8 mouse cellular contexts compared by ENCODE assay signal in the genomic region with DNA sequence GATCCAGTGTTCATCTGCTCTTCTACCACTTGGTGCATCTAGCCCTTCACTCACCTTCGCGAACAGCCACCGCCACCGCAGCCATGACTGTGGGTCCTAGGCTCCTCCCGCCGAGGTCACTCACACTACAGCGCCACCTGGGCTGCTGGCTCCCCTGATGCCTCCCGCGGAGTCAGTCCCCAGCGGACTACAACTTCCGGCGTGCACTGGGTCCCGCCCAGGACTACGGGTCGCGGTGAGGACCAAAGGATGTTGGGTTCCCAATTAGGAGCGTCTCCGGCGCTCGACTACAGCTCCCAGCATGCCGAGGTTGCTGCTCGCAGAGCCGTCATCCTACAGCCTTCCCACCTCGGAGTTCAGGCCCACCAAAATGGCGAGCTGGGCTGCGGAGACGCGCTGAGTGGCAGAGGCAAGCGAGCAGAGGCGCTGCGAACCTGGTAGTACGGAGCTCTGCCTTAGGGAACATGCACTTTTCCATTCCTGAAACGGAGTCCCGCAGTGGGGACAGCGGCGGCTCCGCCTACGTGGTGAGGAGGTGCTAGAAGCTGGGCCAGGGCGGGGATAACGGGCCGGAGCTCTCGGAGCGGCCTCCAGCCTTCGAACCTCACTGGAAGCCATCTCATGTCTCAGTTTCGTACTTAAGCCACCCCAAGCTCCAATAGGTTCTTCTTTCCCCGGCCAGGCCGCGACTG. TPM values are rescaled to one million over a fixed set of nuclear protein-coding genes. Genes with fewer than 3 reads are reported as not detected.
A peak's percentile ranks its signal among the peaks of the same experiment; 100 is the strongest.
DNase-seq lines count a peak whose midpoint lies in the region; ATAC-seq lines count a peak whose summit lies in the region.

A gene (plus strand): TSS at position 289 of the 692 bp plus-strand sequence.
A gene (minus strand): TSS at position 492 of the 692 bp plus-strand sequence.

- H3K9ac ChIP-seq in hindbrain, embryonic 12.5 days = peak within 1 kb of the TSS; percentile 85

- H3K4me1 ChIP-seq in hindbrain, embryonic 12.5 days = peaks cover 22% of the 10 kb centered on the region

- H3K27me3 ChIP-seq in hindbrain, embryonic 12.5 days = no peaks in the 10 kb centered on the region

- peaks cover 65% of the 10 kb centered on the region for H3K36me3 ChIP-seq in hindbrain, embryonic 12.5 days

- H3K4me2 ChIP-seq in hindbrain, embryonic 12.5 days (replicated peaks) = peak within 1 kb of the TSS; percentile 87

- DNase-seq in NIH3T3 (ENCODE audit: low read depth) = peak; percentile 98
- peak; percentile 99 for DNase-seq in cerebellum, postnatal 10 days
- peak; percentile 98 to 99 for DNase-seq in frontal cortex, postnatal 10 days (ENCODE audit: low spot score in 2 of 2)
- DNase-seq in layer of hippocampus, postnatal 14 days (ENCODE audit: low spot score in 2 of 2) = peak; percentile 98 to 100
- DNase-seq in lung, postnatal 14 days = peak; percentile 99
- peak; percentile 98 for DNase-seq in retina, adult 2 months (ENCODE audit: low read depth, low spot score)
- peak; percentile 100 for DNase-seq in thymus, postnatal 36 days

- ATAC-seq in hindbrain, embryonic 12.5 days (ENCODE audit: low FRiP score) = peak; percentile 95

- peak within 1 kb of the TSS; percentile 83 for H3K27ac ChIP-seq in hindbrain, embryonic 12.5 days

- H3K4me3 ChIP-seq in hindbrain, embryonic 12.5 days = peak within 1 kb of the TSS; percentile 80

- under 1% methylated on average over 48 of the region's 48 CpGs for WGBS in hindbrain, embryonic 12.5 days

- H3K9me3 ChIP-seq in hindbrain, embryonic 12.5 days (replicated peaks) = no peaks in the 10 kb centered on the region

RNA-seq across cellular contexts. Expression of the first gene that starts in this region (rescaled TPM):
- 140 and 145 TPM in 2 replicates for polyA plus RNA-seq in hindbrain, embryonic 12.5 days (2016; fragmentation: Nextera tagmentation; extraction: Ambion mirVana)
- 10 to 100 TPM; 79.5 to 80.3 TPM for total RNA-seq in layer of hippocampus, postnatal 14 days (2021)

RNA-seq across cellular contexts. Expression of the second gene that starts in this region (rescaled TPM):
- 63.0 and 64.4 TPM in 2 replicates for polyA plus RNA-seq in hindbrain, embryonic 12.5 days (2016; fragmentation: Nextera tagmentation; extraction: Ambion mirVana)
- 10 to 100 TPM; 48.1 to 55.2 TPM for total RNA-seq in layer of hippocampus, postnatal 14 days (2021)

Comparison
In these comparisons a context has a peak if more than half of its experiments do, and no peak if none do; other contexts are left out.
1. Peak in every context shown above with its lines: DNase-seq, ATAC-seq, H3K4me3 ChIP-seq and H3K27ac ChIP-seq.